28 mouse cellular contexts compared by ENCODE assay signal in genomic region chr4:33571351-33571750, GRCm38 (mm10).
A peak's percentile ranks its signal among the peaks of the same experiment; 100 is the strongest.
DNase-seq lines count a peak whose midpoint lies in the region; ATAC-seq and TF ChIP-seq lines count a peak whose summit lies in the region.
"Had no signal": no experiment of that assay in that cellular context is flagged by ENCODE, and none has a peak within 500 bp of the region (broad histone marks: within the 10 kb centered on the region; RNA-seq: fewer than 3 reads in every experiment).

No protein-coding gene starts in this region.

- H3K4me3 ChIP-seq in hindbrain, postnatal 0 days (ENCODE audit: low read length): no peak overlapping the region
- H3K4me3 ChIP-seq in hindbrain, embryonic 16.5 days (ENCODE audit: low read length): no peak overlapping the region
- H3K4me3 ChIP-seq: forebrain, embryonic 10.5 days; forebrain, embryonic 13.5 days; gastrocnemius, adult 2 months; heart, embryonic 12.5 days; heart, embryonic 15.5 days had no signal

- DNase-seq in adrenal gland, adult 2 months: peak; percentile 44
- no peak for DNase-seq in adrenal gland, adult 18-20 months (ENCODE audit: low spot score in 2 of 2)
- peak; percentile 1 for DNase-seq in hindbrain, postnatal 0 days (ENCODE audit: low spot score)
- DNase-seq in adrenal gland, postnatal 10 days: peak; percentile 31
- DNase-seq in adrenal gland, postnatal 36 days: peak; percentile 25 to 33
- DNase-seq in frontal cortex, postnatal 10 days (ENCODE audit: low spot score in 2 of 2): no peak
- DNase-seq in cerebellum, postnatal 14 days: no peak
- DNase-seq: B cell, adult 2 months; cerebellum, adult 11 months; cerebellum, adult 8-10 months; cerebellum, postnatal 10 days; gastrocnemius, adult 2 months; gastrocnemius, postnatal 14 days; heart, adult 18-20 months; heart, postnatal 10 days; heart, postnatal 4 days; kidney, adult 2 months had no signal

- no peak overlapping the region for H3K9ac ChIP-seq in hindbrain, postnatal 0 days (replicated peaks; ENCODE audit: low read length)
- no peak overlapping the region for H3K9ac ChIP-seq in hindbrain, embryonic 16.5 days (ENCODE audit: low read depth, low read length)
- H3K9ac ChIP-seq: forebrain, embryonic 13.5 days; heart, embryonic 12.5 days; heart, embryonic 15.5 days; hindbrain, embryonic 14.5 days had no signal

- no peaks in the 10 kb centered on the region for H3K27me3 ChIP-seq in hindbrain, postnatal 0 days (ENCODE audit: insufficient read depth, low read length)
- no peaks in the 10 kb centered on the region for H3K27me3 ChIP-seq in hindbrain, embryonic 16.5 days (replicated peaks; ENCODE audit: control insufficient read depth, insufficient read depth, low read length)
- H3K27me3 ChIP-seq: CH12.LX; forebrain, embryonic 13.5 days; heart, embryonic 12.5 days; heart, embryonic 15.5 days; Patski had no signal

- no peaks in the 10 kb centered on the region for H3K9me3 ChIP-seq in hindbrain, postnatal 0 days (ENCODE audit: low read length)
- no peaks in the 10 kb centered on the region for H3K9me3 ChIP-seq in hindbrain, embryonic 16.5 days (ENCODE audit: control insufficient read depth, low read length)
- H3K9me3 ChIP-seq: forebrain, embryonic 10.5 days; forebrain, embryonic 13.5 days; G1E; heart, embryonic 12.5 days; heart, embryonic 15.5 days had no signal

- H3K27ac ChIP-seq in hindbrain, postnatal 0 days: no peak overlapping the region
- H3K27ac ChIP-seq in hindbrain, embryonic 16.5 days (ENCODE audit: low read depth, low read length): no peak overlapping the region
- H3K27ac ChIP-seq: forebrain, embryonic 10.5 days; forebrain, embryonic 13.5 days; gastrocnemius, adult 2 months; heart, embryonic 15.5 days; hindbrain, embryonic 14.5 days; kidney, postnatal 0 days had no signal

- WGBS in hindbrain, postnatal 0 days: 38% methylated on average over 6 of the region's 6 CpGs
- 30% methylated on average over 6 of the region's 6 CpGs for WGBS in hindbrain, embryonic 16.5 days

- no peak overlapping the region for H3K4me2 ChIP-seq in hindbrain, postnatal 0 days (ENCODE audit: low read depth, low read length)
- H3K4me2 ChIP-seq in hindbrain, embryonic 16.5 days (ENCODE audit: low read length): no peak overlapping the region
- H3K4me2 ChIP-seq: forebrain, embryonic 13.5 days; heart, embryonic 12.5 days; heart, embryonic 15.5 days; hindbrain, embryonic 14.5 days had no signal

- no peaks in the 10 kb centered on the region for H3K36me3 ChIP-seq in hindbrain, postnatal 0 days (ENCODE audit: insufficient read depth, low read length)
- H3K36me3 ChIP-seq in hindbrain, embryonic 16.5 days (ENCODE audit: control insufficient read depth, insufficient read depth, low read length): no peaks in the 10 kb centered on the region
- H3K36me3 ChIP-seq: forebrain, embryonic 10.5 days; G1E; heart, embryonic 12.5 days; heart, embryonic 15.5 days had no signal

- H3K4me1 ChIP-seq in hindbrain, postnatal 0 days (ENCODE audit: insufficient read depth, low read length): no peaks in the 10 kb centered on the region
- H3K4me1 ChIP-seq in hindbrain, embryonic 16.5 days (ENCODE audit: control insufficient read depth, insufficient read depth, low read depth, low read length): no peaks in the 10 kb centered on the region
- H3K4me1 ChIP-seq: forebrain, embryonic 10.5 days; heart, embryonic 12.5 days; heart, embryonic 15.5 days had no signal

- no peak for TF ChIP-seq CTCF in hindbrain, postnatal 0 days (IDR thresholded peaks at IDR 0.05; ENCODE audit: low read depth)

- no peak for ATAC-seq in hindbrain, postnatal 0 days
- ATAC-seq in hindbrain, embryonic 16.5 days: no peak
- ATAC-seq: forebrain, embryonic 13.5 days; intestine, embryonic 16.5 days; Patski had no signal

Comparison
In these comparisons a context has a peak if more than half of its experiments do, and no peak if none do; other contexts are left out.
1. DNase-seq: peak in adrenal gland, adult 2 months (single experiment), hindbrain, postnatal 0 days (single experiment), adrenal gland, postnatal 10 days (single experiment) and adrenal gland, postnatal 36 days (2 of 2); none in adrenal gland, adult 18-20 months (0 of 2), frontal cortex, postnatal 10 days (0 of 2) and cerebellum, postnatal 14 days (0 of 2).